Mouse (Mus musculus) megakaryocyte, embryonic 14.5 days (primary cell): ENCODE results near the gene Jmjd7.

Experiments
- FLI1 ChIP-seq: IDR thresholded peaks from 2 replicates; pipeline ENCODE4 v1.6.1; 2012; ENCODE audit warnings: low read length, inconsistent platforms, mixed read lengths
- GATA1 ChIP-seq: IDR thresholded peaks from 3 replicates; pipeline ENCODE4 v1.6.1; 2012; ENCODE audit warnings: mixed read lengths, low read length, inconsistent platforms, borderline replicate concordance

GRCm38 (mm10) chr2:120051405-120051804 lies 24.1 kb downstream of the Jmjd7 start:
- no peak for TF ChIP-seq GATA1
- no peak for TF ChIP-seq FLI1
